Mouse (Mus musculus) stomach, embryonic 16.5 days (tissue): ENCODE measurements around the gene Hoxb5. TPM values are rescaled to one million over a fixed set of nuclear protein-coding genes. Genes with fewer than 3 reads are reported as not detected.
A peak's percentile ranks its signal among the peaks of the same experiment; 100 is the strongest.

Experiments
- ATAC-seq: fragments of 200-750 bp; cut with Nextera tagmentation; 2 replicates; pipeline ENCODE4 v1.8.0; 2017; ENCODE audit warnings: moderate number of reproducible peaks, moderate TSS enrichment; ENCODE audit not compliant: insufficient read depth, low FRiP score
- H3K27ac ChIP-seq: fragments of 300-500 bp; sonication (generic); 2 replicates; pipeline ENCODE4 v1.5.1; 2014; ENCODE audit warnings: low read length
- H3K27me3 ChIP-seq: fragments of 300-500 bp; sonication (generic); 2 replicates; pipeline ENCODE4 v1.6.1; 2014; ENCODE audit warnings: low read length, control low read depth, mixed read lengths; ENCODE audit not compliant: control insufficient read depth, insufficient read depth
- H3K36me3 ChIP-seq: fragments of 300-500 bp; sonication (generic); 2 replicates; pipeline ENCODE4 v1.6.1; 2014; ENCODE audit warnings: low read length; ENCODE audit not compliant: control insufficient read depth, insufficient read depth
- H3K4me1 ChIP-seq: fragments of 300-500 bp; sonication (generic); 2 replicates; pipeline ENCODE4 v1.6.1; 2014; ENCODE audit warnings: low read length, control low read depth, mixed read lengths; ENCODE audit not compliant: control insufficient read depth, insufficient read depth
- H3K4me2 ChIP-seq: fragments of 300-500 bp; sonication (generic); 2 replicates; pipeline ENCODE4 v1.6.1; 2014; ENCODE audit warnings: low read depth, low read length, mixed read lengths
- H3K4me3 ChIP-seq: fragments of 300-500 bp; sonication (generic); replicated peaks from 2 replicates; pipeline ENCODE4 v1.5.1; 2014; ENCODE audit warnings: mild to moderate bottlenecking, low read length
- H3K9ac ChIP-seq: fragments of 300-500 bp; sonication (generic); 2 replicates; pipeline ENCODE4 v1.6.1; 2014; ENCODE audit warnings: low read length
- H3K9me3 ChIP-seq: fragments of 300-500 bp; sonication (generic); replicated peaks from 2 replicates; pipeline ENCODE4 v1.6.1; 2016; ENCODE audit warnings: low read length, control low read depth; ENCODE audit not compliant: control insufficient read depth
- WGBS: fragments of 180-500 bp; shearing (Covaris S2); extraction: QIAGEN DNeasy Blood & Tissue Kit; methylation state at CpG from one replicate; pipeline ENCODE4 v1.1.7; 2014; 5-methylcytosine and 5-hydroxymethylcytosine counted together
- polyA plus RNA-seq: library from polyadenylated mRNA; unstranded; fragments of >200 nt; fragmentation: Nextera tagmentation; extraction: Ambion mirVana; gene quantifications from 2 replicates; pipeline ENCODE4 v1.2.1, GENCODE M21; 2015

Gene Hoxb5
- polyA plus RNA-seq, 1 experiment from 2014 or later: 13.8 TPM

GRCm38 (mm10) chr11:96306183-96306907, 3.2 kb downstream of the Hoxb5 start:
- WGBS: 39% methylated on average over 7 of the region's 7 CpGs
- Histone ChIP-seq H3K9ac (peak overlapping the region; percentile 83), H3K4me2 (peak overlapping the region; percentile 87), H3K4me1 (no peaks in the 10 kb centered on the region; the same call in 1 of the 2 replicates), H3K27me3 (peaks cover 23% of the 10 kb centered on the region), H3K36me3 (no peaks in the 10 kb centered on the region), H3K27ac (peak overlapping the region; percentile 89), H3K9me3 (no peaks in the 10 kb centered on the region), H3K4me3 (peak overlapping the region; percentile 48)
- ATAC-seq: no peak

GRCm38 (mm10) chr11:96306908-96307269, 3.8 kb downstream of the Hoxb5 start:
- peaks cover 3% of the 10 kb centered on the region; the same call in 1 of the 2 replicates for H3K4me1 ChIP-seq
- peak overlapping the region; percentile 83 for H3K9ac ChIP-seq
- no peak for ATAC-seq
- H3K36me3 ChIP-seq: no peaks in the 10 kb centered on the region
- WGBS: 25% methylated on average over 13 of the region's 13 CpGs
- H3K27me3 ChIP-seq: peaks cover 22% of the 10 kb centered on the region
- peak overlapping the region; percentile 87 for H3K4me2 ChIP-seq
- H3K4me3 ChIP-seq: peak overlapping the region; percentile 48
- no peaks in the 10 kb centered on the region for H3K9me3 ChIP-seq
- peak overlapping the region; percentile 89 for H3K27ac ChIP-seq

- no peaks in the 10 kb centered on the region for H3K9me3 ChIP-seq
- H3K4me3 ChIP-seq: peak overlapping the region; percentile 48
- peak overlapping the region; percentile 87 for H3K4me2 ChIP-seq
- peak overlapping the region; percentile 89 for H3K27ac ChIP-seq
- WGBS: 32% methylated on average over 4 of the region's 4 CpGs
- H3K36me3 ChIP-seq: no peaks in the 10 kb centered on the region
- H3K9ac ChIP-seq: peak overlapping the region; percentile 68
- H3K27me3 ChIP-seq: peaks cover 11% of the 10 kb centered on the region
- no peak for ATAC-seq
- peaks cover 6% of the 10 kb centered on the region; the same call in 1 of the 2 replicates for H3K4me1 ChIP-seq
Observed at GRCm38 (mm10) chr11:96308763-96309162, 5.6 kb downstream of the Hoxb5 start.

GRCm38 (mm10) chr11:96309288-96309687, 6.2 kb downstream of the Hoxb5 start:
- H3K4me1 ChIP-seq: peaks cover 6% of the 10 kb centered on the region; the same call in 1 of the 2 replicates
- no peaks in the 10 kb centered on the region for H3K9me3 ChIP-seq
- H3K27ac ChIP-seq: peak overlapping the region; percentile 89
- H3K4me2 ChIP-seq: peak overlapping the region; percentile 87
- no peak for ATAC-seq
- H3K9ac ChIP-seq: peak overlapping the region; percentile 68
- H3K4me3 ChIP-seq: peak overlapping the region; percentile 48
- no peaks in the 10 kb centered on the region for H3K36me3 ChIP-seq
- WGBS: 29% methylated on average over 4 of the region's 4 CpGs
- H3K27me3 ChIP-seq: peaks cover 11% of the 10 kb centered on the region

GRCm38 (mm10) chr11:96310183-96310938, 7.2 kb downstream of the Hoxb5 start:
- ATAC-seq: no peak
- H3K4me2 ChIP-seq: peak overlapping the region; percentile 87
- H3K27me3 ChIP-seq: peaks cover 11% of the 10 kb centered on the region
- H3K4me1 ChIP-seq: peaks cover 6% of the 10 kb centered on the region; the same call in 1 of the 2 replicates
- H3K4me3 ChIP-seq: peak overlapping the region; percentile 48
- no peaks in the 10 kb centered on the region for H3K36me3 ChIP-seq
- H3K9me3 ChIP-seq: no peaks in the 10 kb centered on the region
- peak overlapping the region; percentile 89 for H3K27ac ChIP-seq
- 18% methylated on average over 20 of the region's 20 CpGs for WGBS
- peak overlapping the region; percentile 68 for H3K9ac ChIP-seq

- Histone ChIP-seq H3K36me3 (no peaks in the 10 kb centered on the region), H3K27ac (peak overlapping the region; percentile 84), H3K4me1 (peaks cover 7% of the 10 kb centered on the region; the same call in 1 of the 2 replicates), H3K27me3 (peaks cover 3% of the 10 kb centered on the region), H3K9me3 (no peaks in the 10 kb centered on the region), H3K4me2 (peak overlapping the region; percentile 87), H3K4me3 (peak overlapping the region; percentile 48), H3K9ac (peak overlapping the region; percentile 68)
- 21% methylated on average over 6 of the region's 6 CpGs for WGBS
- ATAC-seq: no peak
Observed at GRCm38 (mm10) chr11:96311097-96311496, 8.0 kb downstream of the Hoxb5 start.

- Histone ChIP-seq H3K4me2 (peak overlapping the region; percentile 87), H3K9me3 (no peaks in the 10 kb centered on the region), H3K27ac (peak overlapping the region; percentile 84), H3K4me3 (peak overlapping the region; percentile 48), H3K4me1 (peaks cover 9% of the 10 kb centered on the region; the same call in 1 of the 2 replicates), H3K9ac (peak overlapping the region; percentile 68), H3K36me3 (no peaks in the 10 kb centered on the region), H3K27me3 (no peaks in the 10 kb centered on the region; the same call in 1 of the 2 replicates)
- WGBS: 2% methylated on average over 31 of the region's 31 CpGs
- ATAC-seq: peak; percentile 83
Observed at GRCm38 (mm10) chr11:96311520-96312417, 8.6 kb downstream of the Hoxb5 start.

- no peak for ATAC-seq
- H3K4me2 ChIP-seq: peak overlapping the region; percentile 87
- H3K4me1 ChIP-seq: peaks cover 9% of the 10 kb centered on the region; the same call in 1 of the 2 replicates
- no peaks in the 10 kb centered on the region for H3K36me3 ChIP-seq
- no peaks in the 10 kb centered on the region for H3K9me3 ChIP-seq
- WGBS: 48% methylated on average over 2 of the region's 2 CpGs
- no peak overlapping the region for H3K4me3 ChIP-seq
- H3K9ac ChIP-seq: no peak overlapping the region
- no peaks in the 10 kb centered on the region; the same call in 1 of the 2 replicates for H3K27me3 ChIP-seq
- H3K27ac ChIP-seq: 0 out of 2 replicates have a peak overlapping the region, but pooled peaks have one; percentile 88
Observed at GRCm38 (mm10) chr11:96313134-96313533, 10.0 kb downstream of the Hoxb5 start.
